Mouse (Mus musculus) liver, embryonic 16.5 days (tissue): Measurements from ENCODE around the gene Rnpc3. TPM values are rescaled to one million over a fixed set of nuclear protein-coding genes. Genes with fewer than 3 reads are reported as not detected.

ENCODE experiments used
- ATAC-seq: fragments of 200-750 bp; cut with Nextera tagmentation; 2 replicates; pipeline ENCODE4 v1.8.0; 2017; ENCODE audit warnings: low read depth, mild to moderate bottlenecking, moderate number of reproducible peaks, moderate library complexity
- H3K27ac ChIP-seq: fragments of 300-500 bp; sonication (generic); 2 replicates; pipeline ENCODE4 v1.5.1; 2014; ENCODE audit warnings: mild to moderate bottlenecking, low read length
- H3K27me3 ChIP-seq: fragments of 300-500 bp; sonication (generic); 2 replicates; pipeline ENCODE4 v1.6.1; 2014; ENCODE audit warnings: low read depth, low read length, mixed read lengths; ENCODE audit not compliant: control insufficient read depth, insufficient read depth
- H3K36me3 ChIP-seq: fragments of 300-500 bp; sonication (generic); 2 replicates; pipeline ENCODE4 v1.6.1; 2014; ENCODE audit warnings: mild to moderate bottlenecking; ENCODE audit not compliant: control insufficient read depth, insufficient read depth
- H3K4me1 ChIP-seq: fragments of 300-500 bp; sonication (generic); 2 replicates; pipeline ENCODE4 v1.6.1; 2014; ENCODE audit warnings: low read depth, low read length, mixed read lengths; ENCODE audit not compliant: control insufficient read depth
- H3K4me2 ChIP-seq: fragments of 300-500 bp; sonication (generic); 2 replicates; pipeline ENCODE4 v1.6.1; 2014; ENCODE audit warnings: low read depth, low read length, mixed read lengths
- H3K4me3 ChIP-seq: fragments of 300-500 bp; sonication (generic); 2 replicates; pipeline ENCODE4 v1.5.1; 2014; ENCODE audit warnings: low read depth, mild to moderate bottlenecking, low read length
- H3K9ac ChIP-seq: fragments of 300-500 bp; sonication (generic); 2 replicates; pipeline ENCODE4 v1.6.1; 2014; ENCODE audit warnings: low read depth, low read length
- H3K9me3 ChIP-seq: fragments of 300-500 bp; sonication (generic); replicated peaks from 2 replicates; pipeline ENCODE4 v1.6.1; 2016; ENCODE audit warnings: low read length; ENCODE audit not compliant: control insufficient read depth
- WGBS: fragments of 180-500 bp; shearing (Covaris S2); extraction: QIAGEN DNeasy Blood & Tissue Kit; methylation state at CpG from one replicate; pipeline ENCODE4 v1.1.7; 2014; ENCODE audit not compliant: insufficient replicate concordance; 5-methylcytosine and 5-hydroxymethylcytosine counted together
- polyA plus RNA-seq: library from polyadenylated mRNA; unstranded; fragments of >200 nt; fragmentation: Nextera tagmentation; extraction: Ambion mirVana; gene quantifications from 2 replicates; pipeline ENCODE4 v1.2.1, GENCODE M21; 2015

Gene Rnpc3
- polyA plus RNA-seq, 1 experiment from 2014 or later = 16.2 TPM

GRCm38 (mm10) chr3:113590844-113591243, 39.1 kb downstream of the Rnpc3 start:
- ATAC-seq = peak; percentile 56; the same call in 1 of the 2 replicates
- H3K4me3 ChIP-seq = no peak overlapping the region
- H3K4me1 ChIP-seq = no peaks in the 10 kb centered on the region
- no peaks in the 10 kb centered on the region for H3K36me3 ChIP-seq
- H3K27ac ChIP-seq = no peak overlapping the region
- no peak overlapping the region for H3K9ac ChIP-seq
- H3K9me3 ChIP-seq = no peaks in the 10 kb centered on the region
- WGBS = 49% methylated on average over 1 of the region's 1 CpGs
- no peaks in the 10 kb centered on the region for H3K27me3 ChIP-seq
- H3K4me2 ChIP-seq = no peak overlapping the region

GRCm38 (mm10) chr3:113574578-113574977, 55.4 kb downstream of the Rnpc3 start:
- H3K9ac ChIP-seq = no peak overlapping the region
- H3K9me3 ChIP-seq = no peaks in the 10 kb centered on the region
- no peaks in the 10 kb centered on the region for H3K36me3 ChIP-seq
- H3K4me2 ChIP-seq = no peak overlapping the region
- 50% methylated on average over 4 of the region's 4 CpGs for WGBS
- ATAC-seq = peak; percentile 86
- no peaks in the 10 kb centered on the region for H3K4me1 ChIP-seq
- no peak overlapping the region for H3K27ac ChIP-seq
- no peaks in the 10 kb centered on the region for H3K27me3 ChIP-seq
- H3K4me3 ChIP-seq = no peak overlapping the region

- no peaks in the 10 kb centered on the region for H3K9me3 ChIP-seq
- H3K27ac ChIP-seq = no peak overlapping the region
- WGBS = 49% methylated on average over 2 of the region's 2 CpGs
- no peaks in the 10 kb centered on the region for H3K4me1 ChIP-seq
- H3K4me3 ChIP-seq = no peak overlapping the region
- H3K36me3 ChIP-seq = no peaks in the 10 kb centered on the region
- H3K4me2 ChIP-seq = no peak overlapping the region
- H3K9ac ChIP-seq = no peak overlapping the region
- H3K27me3 ChIP-seq = no peaks in the 10 kb centered on the region
- ATAC-seq = peak; percentile 87
These were observed 55.8 kb downstream of the Rnpc3 start for GRCm38 (mm10) chr3:113574138-113574537.

GRCm38 (mm10) chr3:113572158-113572557, 57.8 kb downstream of the Rnpc3 start:
- Histone ChIP-seq H3K9ac (no peak overlapping the region), H3K4me2 (no peak overlapping the region), H3K27ac (no peak overlapping the region), H3K9me3 (no peaks in the 10 kb centered on the region), H3K36me3 (no peaks in the 10 kb centered on the region), H3K4me1 (no peaks in the 10 kb centered on the region), H3K27me3 (no peaks in the 10 kb centered on the region), H3K4me3 (no peak overlapping the region)
- 55% methylated on average over 3 of the region's 3 CpGs for WGBS
- no peak for ATAC-seq

Other genes with a start within 250 kb of the Rnpc3 start
- 17.2 and 66.8 TPM in 2 replicates for gene Amy2a1, start 97.7 kb downstream of the Rnpc3 start, polyA plus RNA-seq
- gene Amy1, start 23.4 kb downstream of the Rnpc3 start, polyA plus RNA-seq = 31.7 and 35.1 TPM in 2 replicates